Mouse (Mus musculus) erythroblast, adult 5-6 weeks (primary cell): Measurements from ENCODE around the gene Olfr979. TPM values are rescaled to one million over a fixed set of nuclear protein-coding genes. Genes with fewer than 3 reads are reported as not detected.
"Not testable (repeated sequence)": the region's sequence is repeated elsewhere in the genome, so short reads cannot be mapped to it uniquely, and the experiment has no call there.

Experiments
- ATAC-seq: replicated peaks from 2 replicates; pipeline ENCODE4 v1.8.0; 2016; ENCODE audit warnings: moderate number of reproducible peaks, mild to moderate bottlenecking, moderate TSS enrichment, inconsistent platforms; ENCODE audit not compliant: poor library complexity, low FRiP score, severe bottlenecking
- total RNA-seq, 2 experiments: library from RNA; stranded (forward) in 1 of 2; stranded (reverse) in 1 of 2; fragments of 150-400 nt in 1 of 2; fragments of 200-764, 138-1000 nt in 1 of 2; gene quantifications; 2 replicates each; pipeline versions ENCODE4 v1.2.3 to v1.2.4; 2015 to 2017; ENCODE audit warnings: low replicate concordance in 2 of 2

Olfr979 gene
- total RNA-seq (2015; ENCODE audit: low replicate concordance) (not detected in 2 replicates), total RNA-seq (2017; ENCODE audit: low replicate concordance) (0.17 TPM in 1 of 2 replicates, not detected in the other)

DNA sequence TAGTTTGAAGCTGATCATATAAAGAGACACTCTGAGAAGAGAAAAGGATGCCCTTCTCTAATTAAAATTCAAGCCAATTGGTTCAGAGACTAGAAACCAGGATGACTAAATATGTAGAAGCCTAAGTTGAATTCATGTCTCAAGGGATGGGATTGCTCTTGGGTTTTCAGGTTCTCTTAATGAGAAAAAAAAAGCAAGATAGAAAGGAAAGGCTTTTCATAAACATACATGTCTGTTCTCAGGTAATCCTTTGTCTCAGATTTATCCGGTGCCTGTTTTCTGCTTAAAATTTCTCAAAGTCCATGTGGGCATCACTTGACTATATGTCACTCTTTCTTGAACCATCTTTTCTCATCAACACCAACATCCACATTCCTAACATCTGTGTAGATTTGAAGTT lies at the start of gene Olfr979:
Gene Olfr979 (minus strand): TSS at position 101 of the 400 bp plus-strand sequence.
- no peak for ATAC-seq

- no peak for ATAC-seq
Measured at GRCm38 (mm10) chr9:40050138-40050537, 46.9 kb upstream of the Olfr979 start.

GRCm38 (mm10) chr9:40021164-40021563 lies 17.9 kb upstream of the Olfr979 start, which contains the start of gene Olfr981:
Gene Olfr981 (plus strand): TSS chr9:40021464.
- no peak for ATAC-seq

- ATAC-seq: no peak
Measured at GRCm38 (mm10) chr9:40009482-40009881, 6.2 kb upstream of the Olfr979 start, which contains the start of gene Olfr980. Gene Olfr980 (minus strand): TSS chr9:40009582.

DNA sequence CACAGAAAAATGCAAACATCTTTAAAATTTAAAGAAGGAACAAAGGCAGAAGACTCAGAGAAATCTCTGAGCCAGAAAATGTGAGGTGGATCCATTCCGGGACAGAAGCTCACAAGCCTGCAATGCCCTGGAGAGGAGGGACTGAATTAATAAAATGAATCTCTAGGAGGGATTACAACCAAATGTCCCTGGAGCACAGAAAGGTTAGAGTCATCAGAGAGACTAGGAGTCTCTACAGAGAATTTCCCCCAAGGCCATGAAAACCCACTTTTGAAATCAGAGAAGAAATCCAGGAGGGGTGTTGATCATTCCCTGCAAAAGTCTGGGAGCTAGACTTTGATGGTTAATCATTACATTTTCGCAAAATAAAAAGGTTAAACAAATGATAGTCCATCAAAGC lies 11.5 kb downstream of the Olfr979 start, which contains the start of gene Olfr978:
Gene Olfr978 (plus strand): TSS at position 301 of the 400 bp plus-strand sequence.
- ATAC-seq: no peak

DNA sequence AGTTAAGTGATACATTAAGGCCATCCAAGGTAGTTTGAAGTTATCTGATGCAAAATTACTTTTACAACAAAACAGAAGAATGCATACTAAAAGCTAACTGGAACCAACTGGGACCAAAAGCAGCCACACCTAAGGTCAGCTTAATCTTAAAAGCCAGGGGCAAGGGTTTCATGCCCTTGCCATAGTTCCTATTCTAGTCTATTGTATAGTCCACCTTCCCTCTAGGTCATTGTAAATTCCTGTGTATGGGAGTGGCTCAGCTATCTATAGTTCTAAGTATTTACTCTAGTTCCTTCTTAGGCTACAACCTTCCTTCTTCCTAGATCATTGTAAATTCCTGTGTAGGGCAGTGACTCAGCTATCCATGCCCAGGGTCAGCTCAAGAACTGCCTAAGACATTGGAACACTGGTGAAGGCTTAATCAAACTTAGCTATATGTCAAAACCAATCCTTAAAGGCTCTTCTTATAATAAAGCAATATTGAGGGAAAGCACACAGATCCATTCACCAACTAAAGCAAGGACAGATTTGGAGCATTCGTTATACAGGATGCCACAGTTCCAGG lies 26.6 kb downstream of the Olfr979 start:
- ATAC-seq: not testable (repeated sequence)

- ATAC-seq: not testable (repeated sequence)
Measured at GRCm38 (mm10) chr9:39961033-39961432, 42.2 kb downstream of the Olfr979 start, which contains the start of gene Olfr976. Gene Olfr976 (minus strand): TSS chr9:39961133.

- no peak for ATAC-seq
Measured at GRCm38 (mm10) chr9:39951946-39952345, 51.3 kb downstream of the Olfr979 start, which contains the start of gene Olfr975. Gene Olfr975 (minus strand): TSS chr9:39952046.

Other genes with a start within 250 kb of the Olfr979 start
- gene Olfr968, start 220.2 kb downstream of the Olfr979 start, total RNA-seq (2015; ENCODE audit: low replicate concordance): not detected in 2 replicates
- gene Olfr968, start 220.2 kb downstream of the Olfr979 start, total RNA-seq (2017; ENCODE audit: low replicate concordance): not detected in 2 replicates
- gene Olfr969, start 212.5 kb downstream of the Olfr979 start, total RNA-seq (2015; ENCODE audit: low replicate concordance): not detected in 2 replicates
- gene Olfr969, start 212.5 kb downstream of the Olfr979 start, total RNA-seq (2017; ENCODE audit: low replicate concordance): not detected in 2 replicates
- not detected in 2 replicates for gene Olfr970, start 194.6 kb downstream of the Olfr979 start, total RNA-seq (2015; ENCODE audit: low replicate concordance)
- not detected in 2 replicates for gene Olfr970, start 194.6 kb downstream of the Olfr979 start, total RNA-seq (2017; ENCODE audit: low replicate concordance)
- not detected in 2 replicates for gene Olfr971, start 166.6 kb downstream of the Olfr979 start, total RNA-seq (2015; ENCODE audit: low replicate concordance)
- gene Olfr971, start 166.6 kb downstream of the Olfr979 start, total RNA-seq (2017; ENCODE audit: low replicate concordance): 1.1 TPM in 1 of 2 replicates, not detected in the other
- gene Olfr972, start 137.0 kb downstream of the Olfr979 start, total RNA-seq (2015; ENCODE audit: low replicate concordance): not detected in 2 replicates
- not detected in 2 replicates for gene Olfr972, start 137.0 kb downstream of the Olfr979 start, total RNA-seq (2017; ENCODE audit: low replicate concordance)
- gene Olfr229, start 96.1 kb downstream of the Olfr979 start, total RNA-seq (2015; ENCODE audit: low replicate concordance): not detected in 2 replicates
- gene Olfr229, start 96.1 kb downstream of the Olfr979 start, total RNA-seq (2017; ENCODE audit: low replicate concordance): not detected in 2 replicates
- not detected in 2 replicates for gene Olfr974, start 66.0 kb downstream of the Olfr979 start, total RNA-seq (2015; ENCODE audit: low replicate concordance)
- not detected in 2 replicates for gene Olfr974, start 66.0 kb downstream of the Olfr979 start, total RNA-seq (2017; ENCODE audit: low replicate concordance)
- gene Olfr975, start 51.4 kb downstream of the Olfr979 start, total RNA-seq (2015; ENCODE audit: low replicate concordance): not detected in 2 replicates
- gene Olfr975, start 51.4 kb downstream of the Olfr979 start, total RNA-seq (2017; ENCODE audit: low replicate concordance): 0.09 TPM in 1 of 2 replicates, not detected in the other
- gene Olfr976, start 42.3 kb downstream of the Olfr979 start, total RNA-seq (2015; ENCODE audit: low replicate concordance): not detected in 2 replicates
- gene Olfr976, start 42.3 kb downstream of the Olfr979 start, total RNA-seq (2017; ENCODE audit: low replicate concordance): not detected in 2 replicates
- gene Olfr978, start 11.4 kb downstream of the Olfr979 start, total RNA-seq (2015; ENCODE audit: low replicate concordance): not detected in 2 replicates
- not detected in 2 replicates for gene Olfr978, start 11.4 kb downstream of the Olfr979 start, total RNA-seq (2017; ENCODE audit: low replicate concordance)
- not detected in 2 replicates for gene Olfr980, start 6.1 kb upstream of the Olfr979 start, total RNA-seq (2015; ENCODE audit: low replicate concordance)
- not detected in 2 replicates for gene Olfr980, start 6.1 kb upstream of the Olfr979 start, total RNA-seq (2017; ENCODE audit: low replicate concordance)
- gene Olfr981, start 18.0 kb upstream of the Olfr979 start, total RNA-seq (2015; ENCODE audit: low replicate concordance): not detected in 2 replicates
- 0.26 TPM in 1 of 2 replicates, not detected in the other for gene Olfr981, start 18.0 kb upstream of the Olfr979 start, total RNA-seq (2017; ENCODE audit: low replicate concordance)
- not detected in 2 replicates for gene Olfr982, start 70.4 kb upstream of the Olfr979 start, total RNA-seq (2015; ENCODE audit: low replicate concordance)
- not detected in 2 replicates for gene Olfr982, start 70.4 kb upstream of the Olfr979 start, total RNA-seq (2017; ENCODE audit: low replicate concordance)
- not detected in 2 replicates for gene Olfr983, start 90.1 kb upstream of the Olfr979 start, total RNA-seq (2015; ENCODE audit: low replicate concordance)
- not detected in 2 replicates for gene Olfr983, start 90.1 kb upstream of the Olfr979 start, total RNA-seq (2017; ENCODE audit: low replicate concordance)
- not detected in 2 replicates for gene Olfr984, start 110.7 kb upstream of the Olfr979 start, total RNA-seq (2015; ENCODE audit: low replicate concordance)
- gene Olfr984, start 110.7 kb upstream of the Olfr979 start, total RNA-seq (2017; ENCODE audit: low replicate concordance): not detected in 2 replicates
- not detected in 2 replicates for gene Olfr985, start 126.7 kb upstream of the Olfr979 start, total RNA-seq (2015; ENCODE audit: low replicate concordance)
- not detected in 2 replicates for gene Olfr985, start 126.7 kb upstream of the Olfr979 start, total RNA-seq (2017; ENCODE audit: low replicate concordance)
- 0.58 TPM in 1 of 2 replicates, not detected in the other for gene Tmem225, start 144.7 kb upstream of the Olfr979 start, total RNA-seq (2015; ENCODE audit: low replicate concordance)
- gene Tmem225, start 144.7 kb upstream of the Olfr979 start, total RNA-seq (2017; ENCODE audit: low replicate concordance): not detected in 2 replicates
- gene Olfr986, start 177.5 kb upstream of the Olfr979 start, total RNA-seq (2015; ENCODE audit: low replicate concordance): 0.19 TPM in 1 of 2 replicates, not detected in the other
- gene Olfr986, start 177.5 kb upstream of the Olfr979 start, total RNA-seq (2017; ENCODE audit: low replicate concordance): not detected in 2 replicates
- gene Zfp202, start 188.9 kb upstream of the Olfr979 start, total RNA-seq (2015; ENCODE audit: low replicate concordance): not detected in 2 replicates
- gene Zfp202, start 188.9 kb upstream of the Olfr979 start, total RNA-seq (2017; ENCODE audit: low replicate concordance): 0.42 TPM in 1 of 2 replicates, not detected in the other